Mouse (Mus musculus): ENCODE results near the gene Mid1. TPM values are rescaled to one million over a fixed set of nuclear protein-coding genes. Genes with fewer than 3 reads are reported as not detected.
"Not testable (repeated sequence)": the region's sequence is repeated elsewhere in the genome, so short reads cannot be mapped to it uniquely, and the experiment has no call there.

Gene Mid1
- polyA plus RNA-seq, 1 experiment from 2014 or later: 4.0 TPM

- WGBS: no CpG with 5 or more reads among the region's 3 CpGs
- H3K9ac ChIP-seq (replicated peaks); H3K36me3 ChIP-seq; H3K4me3 ChIP-seq (replicated peaks); H3K9me3 ChIP-seq (replicated peaks); H3K4me2 ChIP-seq; H3K27ac ChIP-seq (replicated peaks); H3K4me1 ChIP-seq; ATAC-seq (ENCODE audit: low FRiP score); H3K27me3 ChIP-seq (replicated peaks): not testable (repeated sequence)
Measured at GRCm38 (mm10) chrX:169999912-170000641, 315.1 kb downstream of the Mid1 start.

GRCm38 (mm10) chrX:170000642-170001387, 315.8 kb downstream of the Mid1 start:
- H3K4me3 ChIP-seq (replicated peaks); H3K36me3 ChIP-seq; H3K27ac ChIP-seq (replicated peaks); H3K27me3 ChIP-seq (replicated peaks); H3K9me3 ChIP-seq (replicated peaks); H3K4me1 ChIP-seq; H3K4me2 ChIP-seq; H3K9ac ChIP-seq (replicated peaks); ATAC-seq (ENCODE audit: low FRiP score): not testable (repeated sequence)
- 36% methylated on average over 6 of the region's 6 CpGs for WGBS

GRCm38 (mm10) chrX:170001388-170001695, 316.3 kb downstream of the Mid1 start:
- not testable (repeated sequence) for H3K4me2 ChIP-seq; H3K4me1 ChIP-seq; H3K27me3 ChIP-seq (replicated peaks); H3K9me3 ChIP-seq (replicated peaks); H3K36me3 ChIP-seq; H3K4me3 ChIP-seq (replicated peaks); ATAC-seq (ENCODE audit: low FRiP score); H3K27ac ChIP-seq (replicated peaks); H3K9ac ChIP-seq (replicated peaks)
- 20% methylated on average over 1 of the region's 12 CpGs for WGBS

GRCm38 (mm10) chrX:170002510-170003197, 317.7 kb downstream of the Mid1 start:
- whole genome bisulfite sequencing: 49% methylated on average over 11 of the region's 18 CpGs

GRCm38 (mm10) chrX:170003536-170003935, 318.5 kb downstream of the Mid1 start:
- not testable (repeated sequence) for H3K4me2 ChIP-seq; H3K27ac ChIP-seq (replicated peaks); H3K36me3 ChIP-seq; H3K27me3 ChIP-seq (replicated peaks); H3K9ac ChIP-seq (replicated peaks); ATAC-seq (ENCODE audit: low FRiP score); H3K9me3 ChIP-seq (replicated peaks); H3K4me1 ChIP-seq; H3K4me3 ChIP-seq (replicated peaks)
- 23% methylated on average over 1 of the region's 1 CpGs for WGBS

More at GRCm38 (mm10) chrX:170002510-170003197, 317.7 kb downstream of the Mid1 start:
- H3K4me3 ChIP-seq (replicated peaks); H3K36me3 ChIP-seq; H3K4me2 ChIP-seq; H3K9ac ChIP-seq (replicated peaks); H3K4me1 ChIP-seq; H3K9me3 ChIP-seq (replicated peaks); H3K27ac ChIP-seq (replicated peaks); H3K27me3 ChIP-seq (replicated peaks): not testable (repeated sequence)
- peak; percentile 45; the same call in 1 of the 2 replicates for ATAC-seq (ENCODE audit: low FRiP score)

- H3K9me3 ChIP-seq (replicated peaks); H3K9ac ChIP-seq (replicated peaks); H3K36me3 ChIP-seq; H3K27me3 ChIP-seq (replicated peaks); H3K4me1 ChIP-seq; ATAC-seq (ENCODE audit: low FRiP score); H3K4me3 ChIP-seq (replicated peaks); H3K27ac ChIP-seq (replicated peaks); H3K4me2 ChIP-seq: not testable (repeated sequence)
- 40% methylated on average over 2 of the region's 2 CpGs for WGBS
Measured at GRCm38 (mm10) chrX:170004236-170004635, 319.2 kb downstream of the Mid1 start.

- H3K27me3 ChIP-seq (replicated peaks); H3K4me2 ChIP-seq; H3K9ac ChIP-seq (replicated peaks); H3K27ac ChIP-seq (replicated peaks); H3K9me3 ChIP-seq (replicated peaks); H3K36me3 ChIP-seq; H3K4me3 ChIP-seq (replicated peaks); ATAC-seq (ENCODE audit: low FRiP score); H3K4me1 ChIP-seq: not testable (repeated sequence)
- 28% methylated on average over 5 of the region's 5 CpGs for WGBS
Measured at GRCm38 (mm10) chrX:170004793-170005192, 319.8 kb downstream of the Mid1 start.

- not testable (repeated sequence) for ATAC-seq (ENCODE audit: low FRiP score); H3K4me2 ChIP-seq; H3K27ac ChIP-seq (replicated peaks); H3K4me1 ChIP-seq; H3K27me3 ChIP-seq (replicated peaks); H3K9ac ChIP-seq (replicated peaks); H3K9me3 ChIP-seq (replicated peaks); H3K36me3 ChIP-seq; H3K4me3 ChIP-seq (replicated peaks)
- WGBS: 16% methylated on average over 13 of the region's 13 CpGs
Measured at GRCm38 (mm10) chrX:170005194-170005593, 320.2 kb downstream of the Mid1 start.

- H3K4me3 ChIP-seq (replicated peaks); H3K4me2 ChIP-seq; H3K36me3 ChIP-seq; ATAC-seq (ENCODE audit: low FRiP score); H3K9ac ChIP-seq (replicated peaks); H3K4me1 ChIP-seq; H3K9me3 ChIP-seq (replicated peaks); H3K27ac ChIP-seq (replicated peaks); H3K27me3 ChIP-seq (replicated peaks): not testable (repeated sequence)
- WGBS: 58% methylated on average over 1 of the region's 1 CpGs
Measured at GRCm38 (mm10) chrX:170005695-170006297, 320.8 kb downstream of the Mid1 start.

GRCm38 (mm10) chrX:170006694-170007247, 321.8 kb downstream of the Mid1 start:
- not testable (repeated sequence) for ATAC-seq (ENCODE audit: low FRiP score); H3K27ac ChIP-seq (replicated peaks); H3K9ac ChIP-seq (replicated peaks); H3K4me3 ChIP-seq (replicated peaks); H3K4me2 ChIP-seq; H3K4me1 ChIP-seq; H3K27me3 ChIP-seq (replicated peaks)
- WGBS: 47% methylated on average over 3 of the region's 3 CpGs
- Histone ChIP-seq H3K9me3 (replicated peaks) (peaks cover 13% of the 10 kb centered on the region), H3K36me3 (peaks cover 11% of the 10 kb centered on the region)

- not testable (repeated sequence) for H3K4me1 ChIP-seq; H3K27me3 ChIP-seq (replicated peaks); H3K27ac ChIP-seq (replicated peaks); ATAC-seq (ENCODE audit: low FRiP score); H3K4me2 ChIP-seq; H3K9ac ChIP-seq (replicated peaks); H3K4me3 ChIP-seq (replicated peaks)
- H3K9me3 ChIP-seq (replicated peaks): peaks cover 13% of the 10 kb centered on the region
- H3K36me3 ChIP-seq: peaks cover 11% of the 10 kb centered on the region
- WGBS: 45% methylated on average over 2 of the region's 2 CpGs
Measured at GRCm38 (mm10) chrX:170007375-170008178, 322.6 kb downstream of the Mid1 start.

All from neural tube, embryonic 15.5 days (tissue).